Mouse (Mus musculus) olfactory bulb, adult 2 months (tissue): Measurements from ENCODE around the gene Pdk4.

ENCODE experiments used
- CTCF ChIP-seq: fragments of 200-500 bp; IDR thresholded peaks from 2 replicates; pipeline ENCODE4 v1.5.1; 2012; ENCODE audit warnings: low read depth, mild to moderate bottlenecking, low read length, moderate library complexity; ENCODE audit not compliant: insufficient read depth
- POLR2A ChIP-seq: fragments of 200-500 bp; IDR thresholded peaks from 2 replicates; pipeline ENCODE4 v1.6.1; 2012; ENCODE audit warnings: mild to moderate bottlenecking, low read depth, low read length, moderate library complexity; ENCODE audit not compliant: insufficient read depth

DNA sequence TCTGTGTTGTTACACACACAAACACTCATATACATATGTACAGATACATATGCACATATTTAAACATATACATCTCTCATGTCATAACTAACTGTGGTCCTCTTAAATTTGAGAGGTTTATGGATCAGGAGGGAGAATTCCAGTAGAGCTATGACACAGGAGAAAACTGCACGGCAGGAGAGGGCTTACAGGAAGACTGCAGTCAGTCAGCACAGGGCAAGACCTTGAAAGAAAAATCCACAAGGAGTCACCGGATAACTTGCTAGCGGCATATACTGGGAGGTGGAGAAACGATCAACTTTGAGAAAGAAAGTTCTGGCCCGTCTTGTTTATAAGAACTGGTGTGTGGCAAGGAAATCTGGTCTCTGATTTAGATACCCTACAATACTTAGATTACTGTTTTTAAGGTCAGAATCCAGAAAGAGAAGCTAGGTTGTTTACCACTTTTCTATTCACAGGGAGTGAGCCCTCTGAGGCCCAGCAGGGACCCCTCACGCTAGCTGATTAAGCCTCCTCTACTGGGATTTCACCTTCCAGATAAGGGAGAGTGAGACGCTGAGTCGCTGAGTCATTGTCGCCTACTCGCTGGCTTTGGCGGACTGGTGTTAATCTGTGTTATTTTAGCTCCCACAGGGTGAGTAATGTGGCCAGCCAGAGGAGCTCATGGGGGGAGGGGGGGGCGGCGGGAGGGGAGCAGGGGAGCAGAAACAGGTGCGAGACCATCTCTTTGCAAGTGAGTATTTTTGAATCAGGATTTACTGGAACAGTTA, 53.6 kb downstream of the Pdk4 start:
- TF ChIP-seq CTCF (no peak), POLR2A (no peak)
